Mouse (Mus musculus): ENCODE results near the gene Gtf2ird2. TPM values are rescaled to one million over a fixed set of nuclear protein-coding genes. Genes with fewer than 3 reads are reported as not detected.

Gene Gtf2ird2
- total RNA-seq, 2 experiments from 2014 or later = 7.4 to 12.0 TPM

- DNase-seq = peak; percentile 66
Observed at GRCm38 (mm10) chr5:134182735-134183134, 1.1 kb upstream of the Gtf2ird2 start.

GRCm38 (mm10) chr5:134183162-134183561 lies 657 bp upstream of the Gtf2ird2 start:
- no peak for DNase-seq

GRCm38 (mm10) chr5:134186059-134186458 lies 2.2 kb downstream of the Gtf2ird2 start:
- no peak for DNase-seq

GRCm38 (mm10) chr5:134186961-134187731 lies 3.3 kb downstream of the Gtf2ird2 start:
- peak; percentile 71 for DNase-seq

- no peak for DNase-seq
Observed at GRCm38 (mm10) chr5:134188571-134188970, 4.8 kb downstream of the Gtf2ird2 start.

GRCm38 (mm10) chr5:134193664-134194063 lies 9.8 kb downstream of the Gtf2ird2 start:
- no peak for DNase-seq

GRCm38 (mm10) chr5:134206721-134207120 lies 22.9 kb downstream of the Gtf2ird2 start:
- DNase-seq = no peak

GRCm38 (mm10) chr5:134209931-134210554 lies 26.2 kb downstream of the Gtf2ird2 start:
- DNase-seq = no peak

- no peak for DNase-seq
Observed at GRCm38 (mm10) chr5:134214021-134214806, 30.4 kb downstream of the Gtf2ird2 start.

- no peak for DNase-seq
Observed at GRCm38 (mm10) chr5:134217900-134218299, 34.1 kb downstream of the Gtf2ird2 start.

- DNase-seq = peak; percentile 31
Observed at GRCm38 (mm10) chr5:134221278-134221677, 37.5 kb downstream of the Gtf2ird2 start.

- DNase-seq = peak; percentile 22
Observed at GRCm38 (mm10) chr5:134221708-134222150, 37.9 kb downstream of the Gtf2ird2 start.

- DNase-seq = no peak
Observed at GRCm38 (mm10) chr5:134225110-134225901, 41.5 kb downstream of the Gtf2ird2 start.

GRCm38 (mm10) chr5:134226946-134227345 lies 43.1 kb downstream of the Gtf2ird2 start:
- DNase-seq = no peak

- DNase-seq = peak; percentile 27
Observed at GRCm38 (mm10) chr5:134227574-134228248, 43.9 kb downstream of the Gtf2ird2 start.

GRCm38 (mm10) chr5:134228249-134228638 lies 44.4 kb downstream of the Gtf2ird2 start:
- no peak for DNase-seq

GRCm38 (mm10) chr5:134229391-134229790 lies 45.6 kb downstream of the Gtf2ird2 start, which contains the start of gene Ncf1:
Gene Ncf1 (minus strand): TSS chr5:134229625.
- DNase-seq = no peak

GRCm38 (mm10) chr5:134231376-134231775 lies 47.6 kb downstream of the Gtf2ird2 start:
- no peak for DNase-seq

- no peak for DNase-seq
Observed at GRCm38 (mm10) chr5:134232111-134232510, 48.3 kb downstream of the Gtf2ird2 start.

GRCm38 (mm10) chr5:134232568-134232967 lies 48.7 kb downstream of the Gtf2ird2 start:
- peak; percentile 43 for DNase-seq

GRCm38 (mm10) chr5:134233244-134233651 lies 49.4 kb downstream of the Gtf2ird2 start:
- DNase-seq = no peak
